Mouse (Mus musculus) c-Kit-positive CD71-positive TER-119-positive erythroid progenitor cells, embryonic 14.5 days (primary cell): Measurements from ENCODE around the gene Islr.

Experiments
- DNase-seq: peaks from one replicate; pipeline ENCODE4 v3.0.0-alpha.2; 2013; ENCODE audit warnings: low spot score

The Islr gene

DNA sequence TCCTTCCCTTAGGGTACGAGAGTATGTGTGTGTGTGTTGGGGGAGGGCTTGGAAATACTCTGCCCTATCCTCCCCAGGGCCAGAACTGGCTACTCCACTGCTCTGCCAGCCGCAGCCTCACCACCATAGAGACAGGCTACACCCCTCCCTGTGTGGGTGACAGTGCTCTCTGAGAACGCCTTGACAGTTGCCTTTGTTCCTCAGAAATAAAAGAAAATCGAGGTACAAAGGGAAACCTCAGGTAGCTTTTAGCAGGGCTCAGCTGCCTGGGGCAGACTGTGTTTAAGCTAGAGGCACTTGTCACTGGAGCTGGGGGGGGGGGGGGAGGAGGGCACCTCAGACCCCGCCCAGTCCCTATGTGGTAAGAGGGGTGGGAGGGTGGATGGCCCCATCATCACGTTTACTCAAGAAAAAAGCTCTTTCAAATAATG, 91.8 kb downstream of the Islr start:
- no peak for DNase-seq

DNA sequence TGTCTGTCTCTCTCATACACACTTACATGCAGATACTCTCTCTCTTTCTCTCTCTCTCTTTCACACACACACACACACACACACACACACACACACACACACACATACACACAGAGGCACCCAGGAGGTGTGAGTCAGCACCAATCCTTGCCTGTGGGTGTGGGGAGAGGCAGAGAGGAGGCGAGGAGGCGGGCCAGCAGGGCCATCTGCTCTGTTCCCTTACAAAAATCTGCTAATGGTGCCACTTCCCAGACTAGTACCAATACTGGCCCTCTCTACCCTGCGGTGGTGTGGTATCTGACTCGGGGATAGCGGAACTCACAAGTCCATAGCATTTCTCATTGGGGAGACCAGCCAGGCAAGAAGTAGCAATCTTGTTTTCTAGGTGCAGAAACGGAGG, 92.7 kb downstream of the Islr start:
- no peak for DNase-seq

- DNase-seq: no peak
Observed at GRCm38 (mm10) chr9:58110787-58111186, 93.3 kb downstream of the Islr start.

GRCm38 (mm10) chr9:58107494-58107893, 96.6 kb downstream of the Islr start:
- DNase-seq: no peak
